Mouse (Mus musculus) CH12.LX (cell line): ENCODE measurements around the gene Ece2. TPM values are rescaled to one million over a fixed set of nuclear protein-coding genes. Genes with fewer than 3 reads are reported as not detected.

Experiments
- DNase-seq: peaks from one replicate; pipeline ENCODE4 v3.0.0-alpha.2; 2013; ENCODE audit errors: extremely low read depth
- H3K27ac ChIP-seq: 2 replicates; pipeline ENCODE4 v1.5.1; 2012; ENCODE audit warnings: low read depth, mild to moderate bottlenecking, control low read depth, moderate library complexity; ENCODE audit not compliant: insufficient read depth
- H3K27me3 ChIP-seq: replicated peaks from 2 replicates; pipeline ENCODE3; 2012; ENCODE audit warnings: inconsistent platforms
- H3K36me3 ChIP-seq, 2 experiments: replicated peaks in 1 of 2; 2 replicates each; pipeline versions ENCODE3 to v1.6.1; 2012; ENCODE audit warnings: inconsistent platforms in 1 of 2, low read length in 1 of 2, mild to moderate bottlenecking in 1 of 2, mixed read lengths in 1 of 2, moderate library complexity in 1 of 2; ENCODE audit not compliant: control insufficient read depth in 1 of 2, insufficient read depth in 1 of 2
- H3K4me1 ChIP-seq, 2 experiments: 2 replicates each; pipeline ENCODE4 v1.6.1; 2012; ENCODE audit warnings: inconsistent platforms in 1 of 2, moderate library complexity in 1 of 2; ENCODE audit not compliant: insufficient read depth in 2 of 2, control insufficient read depth in 1 of 2
- H3K4me2 ChIP-seq: 2 replicates; pipeline ENCODE4 v1.6.1; 2012; ENCODE audit warnings: low read depth, mild to moderate bottlenecking, control low read depth; ENCODE audit not compliant: poor library complexity, insufficient read depth, severe bottlenecking
- H3K4me3 ChIP-seq, 3 experiments: fragments of 150-350 bp in 1 of 3; sonication (generic) in 1 of 3; replicated peaks in 1 of 3; 2 replicates each; pipeline versions ENCODE3 to v1.5.1; 2011 to 2012; ENCODE audit warnings: low read depth in 2 of 3, low read length in 2 of 3, mild to moderate bottlenecking in 2 of 3, moderate library complexity in 2 of 3, control low read depth in 1 of 3, improper control_type of control experiment in 1 of 3, inconsistent platforms in 1 of 3, mixed read lengths in 1 of 3; ENCODE audit not compliant: poor library complexity in 1 of 3
- H3K79me2 ChIP-seq: replicated peaks from 2 replicates; pipeline ENCODE4 v1.6.1; 2012; ENCODE audit warnings: mild to moderate bottlenecking, moderate library complexity; ENCODE audit not compliant: control insufficient read depth, poor library complexity, insufficient read depth, severe bottlenecking; ENCODE audit errors: extremely low read depth
- H3K9ac ChIP-seq: 2 replicates; pipeline ENCODE4 v1.6.1; 2012; ENCODE audit warnings: low read depth, mild to moderate bottlenecking, control low read depth, moderate library complexity; ENCODE audit not compliant: insufficient read depth
- H3K9me3 ChIP-seq: replicated peaks from 2 replicates; pipeline ENCODE3; 2012; ENCODE audit warnings: low read length, inconsistent platforms, mixed read lengths
- BHLHE40 ChIP-seq: IDR thresholded peaks from 2 replicates; pipeline ENCODE4 v1.6.1; 2011; ENCODE audit warnings: mild to moderate bottlenecking, low read depth, low read length, improper control_type of control experiment
- ELF1 ChIP-seq: IDR thresholded peaks from 2 replicates; pipeline ENCODE4 v1.6.1; 2014; ENCODE audit warnings: low read depth, mild to moderate bottlenecking, inconsistent platforms, low read length, improper control_type of control experiment
- GABPA ChIP-seq: IDR thresholded peaks from 2 replicates; pipeline ENCODE4 v1.6.1; 2012; ENCODE audit warnings: low read depth, low read length, improper control_type of control experiment, inconsistent platforms; ENCODE audit not compliant: insufficient replicate concordance
- IRF4 ChIP-seq: IDR thresholded peaks from 2 replicates; pipeline ENCODE4 v1.6.1; 2014; ENCODE audit warnings: low read depth, mild to moderate bottlenecking, inconsistent platforms, low read length, improper control_type of control experiment
- JUN ChIP-seq: IDR thresholded peaks from 2 replicates; pipeline ENCODE4 v1.6.1; 2011; ENCODE audit warnings: low read depth, mild to moderate bottlenecking, low read length, improper control_type of control experiment, moderate library complexity; ENCODE audit not compliant: insufficient read depth
- JUND ChIP-seq: conservative IDR thresholded peaks from 2 replicates; pipeline ENCODE4 v1.6.1; 2011; ENCODE audit warnings: low read depth, low read length, improper control_type of control experiment
- KAT2A ChIP-seq: IDR thresholded peaks from 2 replicates; pipeline ENCODE4 v1.6.1; 2012; ENCODE audit warnings: low read length, improper control_type of control experiment, inconsistent platforms; ENCODE audit not compliant: insufficient replicate concordance
- MAX ChIP-seq: IDR thresholded peaks from 2 replicates; pipeline ENCODE4 v1.6.1; 2011; ENCODE audit warnings: low read length, improper control_type of control experiment
- MXI1 ChIP-seq: IDR thresholded peaks from 2 replicates; pipeline ENCODE4 v1.6.1; 2011; ENCODE audit warnings: mild to moderate bottlenecking, low read depth, low read length, improper control_type of control experiment
- MYC ChIP-seq: IDR thresholded peaks from 2 replicates; pipeline ENCODE4 v1.6.1; 2011; ENCODE audit warnings: low read depth, mild to moderate bottlenecking, improper control_type of control experiment, low read length
- PAX5 ChIP-seq: IDR thresholded peaks from 2 replicates; pipeline ENCODE4 v1.6.1; 2012; ENCODE audit warnings: low read length, inconsistent platforms, mixed read lengths
- POLR2AphosphoS2 ChIP-seq: IDR thresholded peaks from 2 replicates; pipeline ENCODE4 v1.6.1; 2011; ENCODE audit warnings: low read depth, low read length, improper control_type of control experiment
- SMC3 ChIP-seq: IDR thresholded peaks from 2 replicates; pipeline ENCODE4 v1.6.1; 2011; ENCODE audit warnings: low read depth, low read length, improper control_type of control experiment
- USF2 ChIP-seq: conservative IDR thresholded peaks from 2 replicates; pipeline ENCODE4 v1.6.1; 2011; ENCODE audit warnings: low read depth, low read length, improper control_type of control experiment
- ZC3H11A ChIP-seq: IDR thresholded peaks from 2 replicates; pipeline ENCODE4 v1.6.1; 2012; ENCODE audit warnings: low read depth, mild to moderate bottlenecking, inconsistent platforms, low read length, improper control_type of control experiment
- ZKSCAN1 ChIP-seq: IDR thresholded peaks from 2 replicates; pipeline ENCODE4 v1.6.1; 2012; ENCODE audit warnings: low read depth, inconsistent platforms, low read length, improper control_type of control experiment, borderline replicate concordance
- ZMIZ1 ChIP-seq: IDR thresholded peaks from 2 replicates; pipeline ENCODE4 v1.6.1; 2012; ENCODE audit warnings: low read depth, mild to moderate bottlenecking, inconsistent platforms, low read length, improper control_type of control experiment
- dilution Hi-C: fragments of 300-500 bp; cut with MboI; formaldehyde crosslinking; loops from 2 replicates; pipeline ENCODE4 v1.14.3; 2020; ENCODE audit warnings: low sequenced_read_pairs; ENCODE audit not compliant: extremely low pct_unique_long_range_greater_than_20kb, extremely low pct_ligation_motif_present
- in situ Hi-C: fragments of 300-500 bp; cut with MboI; formaldehyde crosslinking; loops from 3 replicates; pipeline ENCODE4 v1.14.3; 2019; ENCODE audit warnings: low sequenced_read_pairs, low pct_ligation_motif_present, low pct_unique_long_range_greater_than_20kb, mixed read lengths
- polyA plus RNA-seq: library from polyadenylated mRNA; unstranded; fragments of >175 nt; gene quantifications from 2 replicates; pipeline ENCODE4 v1.2.1, GENCODE M21; 2012; ENCODE audit warnings: low read depth; ENCODE audit not compliant: insufficient read length
- total RNA-seq, 2 experiments: library from RNA; depleted of rRNA; stranded (reverse); fragments of 300-350 nt in 1 of 2; fragments of >200 nt in 1 of 2; gene quantifications; 2 replicates each; pipeline ENCODE4 v1.2.3; 2012 to 2014

The Ece2 gene
- total RNA-seq (2012; rRNA removed) (0.08 and 0.34 TPM in 2 replicates), total RNA-seq (2014; rRNA removed) (0.08 and 0.17 TPM in 2 replicates), polyA plus RNA-seq (0.26 and 0.49 TPM in 2 replicates)

DNA sequence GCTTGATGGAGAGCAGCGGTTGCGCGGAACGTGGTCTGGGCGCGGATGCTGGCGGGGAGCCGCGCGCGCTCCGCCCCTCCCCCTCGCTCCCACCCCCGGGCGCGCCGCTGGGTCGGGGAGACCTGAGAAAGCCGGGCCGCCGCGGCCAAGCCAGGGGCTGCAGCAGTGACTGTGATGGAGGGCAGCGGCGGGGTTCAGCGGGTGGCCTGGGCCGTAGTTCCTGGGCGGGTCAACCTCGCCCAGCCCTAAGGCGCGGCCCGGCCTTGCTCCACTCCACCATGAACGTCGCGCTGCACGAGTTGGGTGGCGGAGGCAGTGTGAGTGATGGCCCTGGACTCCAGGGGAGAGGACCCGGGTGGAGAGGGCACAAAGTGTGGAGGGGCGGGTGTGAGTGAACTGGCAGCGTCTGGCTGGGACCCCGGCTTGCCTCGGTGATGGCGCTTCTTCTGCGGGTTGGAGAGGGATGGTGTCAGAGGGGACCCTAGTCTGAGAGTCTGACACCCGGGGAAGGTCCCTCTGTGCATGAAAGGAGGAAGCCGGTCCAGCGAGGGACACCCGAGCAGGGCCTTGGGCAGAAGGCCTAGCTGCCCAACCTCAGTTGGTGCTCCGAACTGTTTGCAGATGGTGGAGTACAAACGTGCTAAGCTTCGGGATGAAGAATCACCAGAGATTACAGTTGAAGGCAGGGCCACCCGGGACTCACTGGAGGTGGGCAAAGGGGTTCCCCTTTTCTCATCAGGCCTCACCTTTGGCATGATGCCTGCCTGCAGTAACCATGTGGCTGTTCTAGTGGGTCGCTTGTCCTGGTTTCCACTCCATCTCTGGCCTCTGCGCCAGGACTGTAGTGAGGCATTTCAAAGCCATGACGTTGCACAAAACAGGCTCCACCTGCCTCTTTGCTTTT, at the start of gene Ece2:
Ece2 (plus strand) TSS at position 98 of the 904 bp plus-strand sequence.
- TF ChIP-seq GABPA, result no peak
- no peak for TF ChIP-seq ZC3H11A
- no peaks in the 10 kb centered on the region for H3K36me3 ChIP-seq
- dilution Hi-C loops, result no loop called here
- H3K9ac ChIP-seq, result no peak within 1 kb of the TSS
- H3K4me2 ChIP-seq, result peak within 1 kb of the TSS; percentile 10; the same call in 1 of the 2 replicates
- no peaks in the 10 kb centered on the region for H3K9me3 ChIP-seq
- DNase-seq, result no peak
- H3K79me2 ChIP-seq, result no peaks in the 10 kb centered on the region
- in situ Hi-C loops, result no loop called here
- no peaks in the 10 kb centered on the region for H3K27me3 ChIP-seq
- H3K4me3 ChIP-seq, result no peak within 1 kb of the TSS
- no peaks in the 10 kb centered on the region for H3K4me1 ChIP-seq
- H3K27ac ChIP-seq, result no peak within 1 kb of the TSS

DNA sequence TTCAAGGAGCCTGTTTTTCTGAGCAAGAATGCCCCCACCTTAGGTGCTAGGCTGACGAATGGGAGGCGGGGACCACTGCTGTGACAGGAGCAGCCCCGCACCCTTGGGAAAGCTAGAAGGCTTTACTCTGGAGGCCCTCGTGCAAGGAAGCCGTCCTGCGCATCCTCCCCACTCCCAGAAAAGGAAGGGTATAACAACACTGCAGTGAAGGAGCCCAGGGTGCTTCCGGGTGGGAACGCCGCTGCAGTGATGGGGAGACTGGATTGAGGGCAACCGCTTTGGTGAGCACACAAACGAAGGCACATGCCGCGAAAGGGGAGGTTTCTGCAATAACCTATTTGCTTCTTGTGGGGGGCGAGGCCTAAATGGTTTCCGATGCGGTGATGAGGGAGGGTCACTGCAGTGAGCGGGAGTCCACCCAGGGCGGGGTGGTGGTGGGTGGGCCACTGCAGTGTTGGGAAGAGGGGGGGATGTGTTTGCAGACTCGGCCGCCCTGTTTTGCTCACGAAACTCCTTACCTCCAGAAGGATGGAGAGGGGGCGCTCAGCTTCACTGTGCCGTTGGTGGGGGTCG, 40.2 kb upstream of the Ece2 start, which contains the start of gene Vwa5b2:
Vwa5b2 (plus strand) TSS at position 106 of the 573 bp plus-strand sequence.
- H3K27ac ChIP-seq, result no peak within 1 kb of the TSS
- dilution Hi-C loops, result no loop called here
- H3K9ac ChIP-seq, result no peak within 1 kb of the TSS
- H3K4me3 ChIP-seq, result peak within 1 kb of the TSS in 1 of 3 experiments; percentile 25
- DNase-seq, result no peak
- no peaks in the 10 kb centered on the region for H3K36me3 ChIP-seq
- peaks cover 7% of the 10 kb centered on the region for H3K9me3 ChIP-seq
- H3K4me1 ChIP-seq, result peaks cover 0 to 11% of the 10 kb centered on the region in 2 experiments; a peak in 2 of 4 replicates
- H3K79me2 ChIP-seq, result no peaks in the 10 kb centered on the region
- no peak for TF ChIP-seq JUND
- no peak for TF ChIP-seq PAX5
- TF ChIP-seq MAX, result no peak
- no peak for TF ChIP-seq MYC
- TF ChIP-seq BHLHE40, result no peak
- TF ChIP-seq SMC3, result no peak
- TF ChIP-seq USF2, result no peak
- TF ChIP-seq ELF1, result no peak
- TF ChIP-seq IRF4, result no peak
- no peak for TF ChIP-seq ZKSCAN1
- TF ChIP-seq POLR2AphosphoS2, result no peak
- no peak for TF ChIP-seq KAT2A
- no peak for TF ChIP-seq MXI1
- no peak for TF ChIP-seq GABPA
- no peak for TF ChIP-seq JUN
- no peak for TF ChIP-seq ZMIZ1
- TF ChIP-seq, all 38 proteins: peak for 0
- in situ Hi-C loops, result no loop called here
- Histone ChIP-seq H3K27me3 (peaks cover 63% of the 10 kb centered on the region), H3K4me2 (peak within 1 kb of the TSS; percentile 73)
